Mouse (Mus musculus): ENCODE measurements at regions not wholly inside any gene's neighbourhood (a gene's known extent, or its start where the extent isn't known, plus 50 kb on each side); places are given as distances from the start of the nearest gene placed in this dataset.

DNA sequence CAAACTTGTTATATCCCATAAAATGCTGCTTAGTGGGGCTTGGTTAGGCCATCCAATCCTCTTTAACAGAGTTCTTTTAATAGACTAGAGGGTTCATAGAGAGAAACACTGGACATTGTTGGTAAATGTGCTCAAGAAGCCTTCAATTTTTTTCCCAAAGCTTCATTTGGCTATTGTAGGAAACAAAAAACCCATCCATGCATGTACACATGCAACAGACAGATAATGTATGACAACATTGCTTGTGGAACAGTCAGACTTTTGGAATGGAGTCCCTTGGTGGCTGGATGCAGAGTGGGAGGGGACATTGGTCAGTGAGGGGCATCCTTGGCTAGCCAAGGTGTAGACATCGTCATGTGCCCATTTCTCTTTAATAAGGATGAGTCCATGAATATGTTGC is 588.8 kb upstream of the Nrp1 start:
- ATAC-seq (ENCODE audit: low read depth) = no peak
- Histone ChIP-seq H3K9me3 (replicated peaks; ENCODE audit: control insufficient read depth, low read length) (no peaks in the 10 kb centered on the region), H3K4me1 (ENCODE audit: control insufficient read depth, low read depth, low read length) (no peaks in the 10 kb centered on the region), H3K27me3 (ENCODE audit: control insufficient read depth, insufficient read depth, low read depth, low read length) (no peaks in the 10 kb centered on the region), H3K9ac (ENCODE audit: low read depth, low read length) (no peak overlapping the region), H3K27ac (ENCODE audit: low read length) (no peak overlapping the region), H3K4me2 (ENCODE audit: low read depth, low read length) (no peak overlapping the region), H3K4me3 (ENCODE audit: low read depth, low read length) (no peak overlapping the region), H3K36me3 (ENCODE audit: control insufficient read depth, insufficient read depth) (no peaks in the 10 kb centered on the region)
- 66% methylated on average over 1 of the region's 1 CpGs for WGBS (ENCODE audit: insufficient replicate concordance)

DNA sequence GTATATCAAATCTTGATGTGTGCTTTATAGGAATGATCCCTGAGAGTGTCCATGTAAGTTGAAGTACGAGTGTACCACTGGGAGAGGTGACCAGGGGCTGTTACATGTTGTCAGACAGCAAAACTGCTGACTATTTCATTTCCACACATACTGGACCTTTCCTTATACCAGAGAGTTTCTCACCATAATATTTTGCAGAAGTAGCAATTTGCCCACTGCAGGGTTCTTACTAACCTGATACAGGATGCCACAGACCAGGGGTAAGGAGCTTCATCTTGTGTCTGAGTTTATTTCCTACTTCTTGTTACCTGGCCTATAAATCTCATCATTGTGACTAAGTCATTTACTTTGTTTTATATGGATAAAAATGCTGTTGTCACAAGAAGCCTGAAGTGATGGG is 586.6 kb upstream of the Nrp1 start:
- no peak for ATAC-seq (ENCODE audit: low read depth)
- H3K9ac ChIP-seq (ENCODE audit: low read depth, low read length) = no peak overlapping the region
- H3K4me2 ChIP-seq (ENCODE audit: low read depth, low read length) = no peak overlapping the region
- H3K36me3 ChIP-seq (ENCODE audit: control insufficient read depth, insufficient read depth) = no peaks in the 10 kb centered on the region
- H3K9me3 ChIP-seq (replicated peaks; ENCODE audit: control insufficient read depth, low read length) = no peaks in the 10 kb centered on the region
- no peak overlapping the region for H3K27ac ChIP-seq (ENCODE audit: low read length)
- H3K4me1 ChIP-seq (ENCODE audit: control insufficient read depth, low read depth, low read length) = no peaks in the 10 kb centered on the region
- no peak overlapping the region for H3K4me3 ChIP-seq (ENCODE audit: low read depth, low read length)
- no peaks in the 10 kb centered on the region for H3K27me3 ChIP-seq (ENCODE audit: control insufficient read depth, insufficient read depth, low read depth, low read length)
- WGBS (ENCODE audit: insufficient replicate concordance) = 48% methylated on average over 1 of the region's 1 CpGs

DNA sequence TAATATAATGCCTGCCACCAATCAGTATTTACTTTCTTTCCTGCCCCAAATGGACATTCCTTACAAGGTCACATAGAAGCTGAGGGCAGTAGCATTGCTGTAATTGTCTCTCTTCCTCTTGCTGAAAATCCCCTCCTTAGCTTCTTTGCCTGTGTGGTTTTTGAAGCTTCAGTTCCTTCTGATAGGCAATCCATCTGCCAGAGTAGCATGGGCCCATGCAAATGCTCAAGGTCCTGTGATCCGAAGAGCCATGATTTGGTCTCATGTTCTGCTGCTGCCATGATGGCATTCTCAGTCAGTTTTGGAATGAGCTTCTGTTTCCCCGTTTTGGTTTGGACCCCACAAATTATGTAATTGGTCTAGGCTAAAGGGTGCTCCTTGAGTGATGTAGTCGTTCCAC is 586.0 kb upstream of the Nrp1 start:
- no peaks in the 10 kb centered on the region for H3K36me3 ChIP-seq (ENCODE audit: control insufficient read depth, insufficient read depth)
- H3K4me2 ChIP-seq (ENCODE audit: low read depth, low read length) = no peak overlapping the region
- H3K27ac ChIP-seq (ENCODE audit: low read length) = no peak overlapping the region
- 63% methylated on average over 3 of the region's 3 CpGs for WGBS (ENCODE audit: insufficient replicate concordance)
- H3K4me3 ChIP-seq (ENCODE audit: low read depth, low read length) = no peak overlapping the region
- H3K27me3 ChIP-seq (ENCODE audit: control insufficient read depth, insufficient read depth, low read depth, low read length) = no peaks in the 10 kb centered on the region
- H3K9ac ChIP-seq (ENCODE audit: low read depth, low read length) = no peak overlapping the region
- H3K9me3 ChIP-seq (replicated peaks; ENCODE audit: control insufficient read depth, low read length) = no peaks in the 10 kb centered on the region
- ATAC-seq (ENCODE audit: low read depth) = no peak
- H3K4me1 ChIP-seq (ENCODE audit: control insufficient read depth, low read depth, low read length) = no peaks in the 10 kb centered on the region

DNA sequence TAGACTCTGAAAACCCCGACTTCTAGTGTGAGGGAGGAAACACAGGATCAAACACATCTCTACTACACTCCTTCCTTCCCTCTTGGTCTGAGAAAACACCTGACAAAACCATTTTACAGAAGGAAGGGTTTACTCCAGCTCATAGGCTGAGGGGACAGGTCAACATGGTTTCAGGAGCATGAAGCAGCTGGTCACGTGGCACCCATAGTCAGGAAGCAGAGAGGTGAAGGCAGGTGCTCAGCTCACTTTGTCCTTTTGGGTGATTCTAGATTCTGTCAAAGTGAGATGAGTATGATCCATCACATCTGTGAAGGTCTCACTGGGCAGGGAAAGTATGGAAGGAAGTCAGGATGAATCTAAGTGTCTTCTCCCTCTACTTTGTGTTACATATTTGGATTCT is 585.5 kb upstream of the Nrp1 start:
- WGBS (ENCODE audit: insufficient replicate concordance) = 55% methylated on average over 2 of the region's 2 CpGs
- Histone ChIP-seq H3K36me3 (ENCODE audit: control insufficient read depth, insufficient read depth) (no peaks in the 10 kb centered on the region), H3K9me3 (replicated peaks; ENCODE audit: control insufficient read depth, low read length) (no peaks in the 10 kb centered on the region), H3K27me3 (ENCODE audit: control insufficient read depth, insufficient read depth, low read depth, low read length) (no peaks in the 10 kb centered on the region), H3K4me1 (ENCODE audit: control insufficient read depth, low read depth, low read length) (no peaks in the 10 kb centered on the region), H3K4me2 (ENCODE audit: low read depth, low read length) (no peak overlapping the region), H3K9ac (ENCODE audit: low read depth, low read length) (no peak overlapping the region), H3K4me3 (ENCODE audit: low read depth, low read length) (no peak overlapping the region), H3K27ac (ENCODE audit: low read length) (no peak overlapping the region)
- ATAC-seq (ENCODE audit: low read depth) = no peak

DNA sequence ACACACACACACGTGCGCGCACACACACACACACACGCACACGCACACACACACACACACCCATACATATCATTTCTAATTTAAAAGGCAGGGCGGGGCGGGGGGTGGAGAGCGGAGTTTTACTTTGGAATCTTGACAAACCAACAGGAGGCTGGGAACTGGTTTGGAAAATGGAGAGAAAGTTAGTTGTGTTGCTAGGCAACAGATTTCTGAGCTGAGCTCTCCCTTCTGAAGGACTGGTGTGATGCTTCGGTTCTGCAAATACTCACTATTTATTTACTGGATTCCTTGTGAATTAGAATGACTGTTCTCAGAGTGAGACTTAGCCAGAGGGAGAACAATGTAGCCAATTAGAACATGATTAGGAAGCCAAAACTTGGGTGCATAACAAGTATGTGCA is 583.8 kb upstream of the Nrp1 start:
- Histone ChIP-seq H3K9ac (ENCODE audit: low read depth, low read length) (no peak overlapping the region), H3K27ac (ENCODE audit: low read length) (no peak overlapping the region), H3K27me3 (ENCODE audit: control insufficient read depth, insufficient read depth, low read depth, low read length) (no peaks in the 10 kb centered on the region), H3K4me3 (ENCODE audit: low read depth, low read length) (no peak overlapping the region), H3K4me1 (ENCODE audit: control insufficient read depth, low read depth, low read length) (no peaks in the 10 kb centered on the region), H3K9me3 (replicated peaks; ENCODE audit: control insufficient read depth, low read length) (no peaks in the 10 kb centered on the region), H3K36me3 (ENCODE audit: control insufficient read depth, insufficient read depth) (no peaks in the 10 kb centered on the region), H3K4me2 (ENCODE audit: low read depth, low read length) (no peak overlapping the region)
- 79% methylated on average over 9 of the region's 9 CpGs for WGBS (ENCODE audit: insufficient replicate concordance)
- no peak for ATAC-seq (ENCODE audit: low read depth)

DNA sequence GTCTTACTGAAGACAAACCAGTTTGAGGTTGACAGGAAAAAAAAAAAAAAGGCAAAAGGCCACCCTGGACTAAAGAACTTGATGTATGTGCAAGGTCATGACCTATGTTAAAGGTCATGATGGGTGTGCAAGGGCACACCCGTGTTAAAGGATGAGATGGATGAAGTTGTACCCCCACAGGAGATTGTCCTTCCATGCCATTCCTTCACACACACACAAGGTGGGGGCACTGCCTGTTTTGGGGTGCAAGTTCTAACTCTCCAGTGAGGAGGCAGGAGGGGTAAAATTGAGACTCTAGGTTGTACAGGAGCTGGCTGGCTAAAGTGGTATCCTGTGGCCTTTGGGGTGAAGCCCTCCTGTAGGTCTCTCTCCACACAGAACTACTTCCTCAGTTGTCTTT is 583.2 kb upstream of the Nrp1 start:
- ATAC-seq (ENCODE audit: low read depth) = no peak

DNA sequence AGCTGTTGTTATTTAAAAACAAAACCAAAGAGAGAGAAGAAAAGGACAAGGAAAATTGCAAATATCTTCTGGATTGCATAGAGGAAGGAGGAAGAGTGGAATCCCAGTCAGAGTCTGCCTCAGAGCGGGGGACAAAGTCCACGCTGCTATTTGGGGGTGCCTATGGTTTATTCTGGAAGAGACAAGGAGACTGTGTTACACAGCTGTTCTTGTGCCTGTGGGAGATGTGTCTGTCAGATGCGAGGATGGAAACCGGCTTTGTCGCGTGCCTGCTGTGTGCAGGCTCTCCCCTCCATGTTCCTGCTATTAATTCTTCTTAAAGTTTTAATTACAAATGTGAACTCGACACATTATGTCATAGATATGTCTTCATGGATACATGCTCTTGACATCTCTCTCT is 582.7 kb upstream of the Nrp1 start:
- no peaks in the 10 kb centered on the region for H3K4me1 ChIP-seq (ENCODE audit: control insufficient read depth, low read depth, low read length)
- H3K36me3 ChIP-seq (ENCODE audit: control insufficient read depth, insufficient read depth) = no peaks in the 10 kb centered on the region
- no peak overlapping the region for H3K4me3 ChIP-seq (ENCODE audit: low read depth, low read length)
- no peaks in the 10 kb centered on the region for H3K9me3 ChIP-seq (replicated peaks; ENCODE audit: control insufficient read depth, low read length)
- no peak overlapping the region for H3K9ac ChIP-seq (ENCODE audit: low read depth, low read length)
- H3K4me2 ChIP-seq (ENCODE audit: low read depth, low read length) = no peak overlapping the region
- no peaks in the 10 kb centered on the region for H3K27me3 ChIP-seq (ENCODE audit: control insufficient read depth, insufficient read depth, low read depth, low read length)
- H3K27ac ChIP-seq (ENCODE audit: low read length) = no peak overlapping the region
- ATAC-seq (ENCODE audit: low read depth) = no peak
- 66% methylated on average over 7 of the region's 7 CpGs for WGBS (ENCODE audit: insufficient replicate concordance)

More for the DNA sequence above, 583.2 kb upstream of the Nrp1 start:
- WGBS (ENCODE audit: insufficient replicate concordance) = 26% methylated on average over 1 of the region's 1 CpGs
- H3K4me2 ChIP-seq (ENCODE audit: low read depth, low read length) = no peak overlapping the region
- H3K9ac ChIP-seq (ENCODE audit: low read depth, low read length) = no peak overlapping the region
- no peaks in the 10 kb centered on the region for H3K4me1 ChIP-seq (ENCODE audit: control insufficient read depth, low read depth, low read length)
- no peak overlapping the region for H3K27ac ChIP-seq (ENCODE audit: low read length)
- no peak overlapping the region for H3K4me3 ChIP-seq (ENCODE audit: low read depth, low read length)
- no peaks in the 10 kb centered on the region for H3K9me3 ChIP-seq (replicated peaks; ENCODE audit: control insufficient read depth, low read length)
- H3K36me3 ChIP-seq (ENCODE audit: control insufficient read depth, insufficient read depth) = no peaks in the 10 kb centered on the region
- H3K27me3 ChIP-seq (ENCODE audit: control insufficient read depth, insufficient read depth, low read depth, low read length) = no peaks in the 10 kb centered on the region

DNA sequence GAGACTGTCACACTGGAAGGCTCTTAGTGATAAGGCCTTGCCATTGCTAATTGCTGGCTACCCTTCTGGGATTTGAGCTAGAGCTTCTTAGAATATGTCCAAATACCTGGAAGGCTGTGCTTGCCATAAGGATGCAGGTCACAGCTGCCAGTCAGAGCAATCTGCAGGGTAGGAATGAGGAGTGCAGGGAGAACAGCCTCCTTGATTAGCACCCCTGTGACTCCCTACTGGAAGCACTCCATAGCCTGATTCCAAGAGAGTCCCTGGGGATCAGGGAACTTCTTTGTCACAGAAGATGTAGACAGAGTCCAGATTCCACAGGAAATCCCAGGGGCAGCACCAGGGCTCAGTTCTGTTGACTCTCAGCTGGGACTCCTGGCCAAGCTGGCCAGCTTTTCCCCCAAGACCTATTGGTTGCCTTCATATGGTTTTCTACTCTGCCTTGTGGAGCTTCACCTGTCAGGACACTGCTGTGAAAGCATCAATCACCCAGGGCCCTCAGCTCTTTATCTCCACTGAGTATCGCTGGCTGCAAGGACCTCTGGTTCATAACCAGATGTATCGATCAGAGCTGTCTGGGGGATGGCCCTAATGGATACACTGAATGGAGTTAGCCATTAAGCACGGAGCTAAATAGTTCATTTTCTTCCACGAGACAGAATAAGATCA is 579.9 kb upstream of the Nrp1 start:
- H3K9me3 ChIP-seq (replicated peaks; ENCODE audit: control insufficient read depth, low read length) = no peaks in the 10 kb centered on the region
- no peak overlapping the region for H3K4me3 ChIP-seq (ENCODE audit: low read depth, low read length)
- 59% methylated on average over 4 of the region's 4 CpGs for WGBS (ENCODE audit: insufficient replicate concordance)
- H3K27ac ChIP-seq (ENCODE audit: low read length) = no peak overlapping the region
- H3K9ac ChIP-seq (ENCODE audit: low read depth, low read length) = no peak overlapping the region
- no peaks in the 10 kb centered on the region for H3K4me1 ChIP-seq (ENCODE audit: control insufficient read depth, low read depth, low read length)
- no peaks in the 10 kb centered on the region for H3K36me3 ChIP-seq (ENCODE audit: control insufficient read depth, insufficient read depth)
- no peak overlapping the region for H3K4me2 ChIP-seq (ENCODE audit: low read depth, low read length)
- ATAC-seq (ENCODE audit: low read depth) = no peak
- H3K27me3 ChIP-seq (ENCODE audit: control insufficient read depth, insufficient read depth, low read depth, low read length) = no peaks in the 10 kb centered on the region

DNA sequence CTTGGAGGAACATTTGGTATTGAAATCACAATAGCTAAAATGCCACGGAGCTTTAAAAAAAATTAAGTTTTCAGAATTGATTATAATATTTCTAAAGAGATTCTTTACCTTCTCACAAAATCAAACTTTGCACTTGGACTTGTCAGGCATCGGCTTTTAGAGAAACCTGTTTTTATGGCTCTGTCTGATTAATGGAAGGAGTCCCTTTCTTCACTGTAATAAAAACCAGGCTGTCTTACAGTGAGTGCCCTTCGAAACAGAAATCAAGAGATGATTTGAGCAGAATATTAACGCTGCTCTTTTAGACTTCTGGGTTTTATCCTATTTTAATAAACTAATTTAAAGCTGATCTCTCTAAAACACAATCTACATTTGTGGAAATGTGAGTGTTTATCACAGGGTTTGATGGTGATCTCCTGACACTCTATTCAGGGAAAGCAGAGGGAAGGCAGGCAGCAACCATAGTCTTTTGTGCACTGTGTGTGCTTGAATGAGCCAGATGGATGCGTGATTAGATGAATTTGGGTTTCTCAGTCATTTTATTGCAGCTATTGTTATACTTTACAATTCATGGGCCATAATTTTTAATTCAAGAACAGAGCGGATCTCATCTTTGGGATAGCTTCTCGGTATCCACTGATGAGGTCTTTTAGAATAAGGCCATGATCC is 579.2 kb upstream of the Nrp1 start:
- no peaks in the 10 kb centered on the region for H3K27me3 ChIP-seq (ENCODE audit: control insufficient read depth, insufficient read depth, low read depth, low read length)
- H3K4me3 ChIP-seq (ENCODE audit: low read depth, low read length) = no peak overlapping the region
- H3K36me3 ChIP-seq (ENCODE audit: control insufficient read depth, insufficient read depth) = no peaks in the 10 kb centered on the region
- H3K9me3 ChIP-seq (replicated peaks; ENCODE audit: control insufficient read depth, low read length) = no peaks in the 10 kb centered on the region
- WGBS (ENCODE audit: insufficient replicate concordance) = 63% methylated on average over 7 of the region's 7 CpGs
- H3K4me2 ChIP-seq (ENCODE audit: low read depth, low read length) = no peak overlapping the region
- ATAC-seq (ENCODE audit: low read depth) = no peak
- H3K4me1 ChIP-seq (ENCODE audit: control insufficient read depth, low read depth, low read length) = no peaks in the 10 kb centered on the region
- H3K27ac ChIP-seq (ENCODE audit: low read length) = no peak overlapping the region
- H3K9ac ChIP-seq (ENCODE audit: low read depth, low read length) = no peak overlapping the region

Data from liver, embryonic 16.5 days (tissue).